Mouse (Mus musculus): ENCODE results near the gene Rnf144a.

Gene Rnf144a

DNA sequence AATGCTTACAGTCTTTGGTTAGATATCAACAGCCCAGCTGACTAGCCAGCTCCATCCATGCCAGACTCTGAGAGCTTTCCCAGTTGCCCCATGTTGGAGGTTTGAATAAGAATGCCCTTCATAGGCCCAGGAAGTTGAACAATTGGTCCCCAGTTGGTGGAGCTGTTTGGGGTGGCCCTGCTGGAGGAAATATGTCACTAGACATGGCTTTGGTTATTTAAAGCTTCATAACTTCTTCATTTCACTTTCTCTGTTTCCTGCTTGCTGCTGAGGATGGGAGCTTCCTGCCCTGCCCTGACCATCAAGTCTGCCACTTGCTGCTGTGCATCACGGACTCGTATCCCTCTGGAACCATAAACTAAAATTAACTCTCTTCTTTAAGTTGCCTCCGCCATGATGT lies 4.6 kb downstream of the Rnf144a start:
- DNase-seq (ENCODE audit: low read depth, low spot score) = no peak

DNA sequence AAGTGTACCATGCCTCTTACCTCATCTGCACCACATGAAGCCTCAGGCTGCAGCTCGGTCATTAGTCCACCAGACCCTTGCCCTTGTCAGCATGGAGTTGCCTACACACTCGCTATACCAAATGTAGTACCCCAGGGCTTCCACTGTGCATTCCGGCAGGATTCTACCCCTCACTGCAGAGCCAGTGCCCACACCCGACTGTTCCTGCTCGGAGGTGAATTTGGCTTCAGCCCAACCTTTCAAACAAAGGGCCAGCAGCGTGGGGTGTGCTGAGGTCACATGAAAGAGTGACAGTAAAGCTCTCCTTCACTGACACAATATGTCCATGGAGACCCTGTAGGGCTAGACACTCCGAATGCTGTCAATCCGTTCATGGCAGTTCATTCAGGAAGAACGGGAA lies 6.3 kb downstream of the Rnf144a start:
- no peak for DNase-seq (ENCODE audit: low read depth, low spot score)

DNA sequence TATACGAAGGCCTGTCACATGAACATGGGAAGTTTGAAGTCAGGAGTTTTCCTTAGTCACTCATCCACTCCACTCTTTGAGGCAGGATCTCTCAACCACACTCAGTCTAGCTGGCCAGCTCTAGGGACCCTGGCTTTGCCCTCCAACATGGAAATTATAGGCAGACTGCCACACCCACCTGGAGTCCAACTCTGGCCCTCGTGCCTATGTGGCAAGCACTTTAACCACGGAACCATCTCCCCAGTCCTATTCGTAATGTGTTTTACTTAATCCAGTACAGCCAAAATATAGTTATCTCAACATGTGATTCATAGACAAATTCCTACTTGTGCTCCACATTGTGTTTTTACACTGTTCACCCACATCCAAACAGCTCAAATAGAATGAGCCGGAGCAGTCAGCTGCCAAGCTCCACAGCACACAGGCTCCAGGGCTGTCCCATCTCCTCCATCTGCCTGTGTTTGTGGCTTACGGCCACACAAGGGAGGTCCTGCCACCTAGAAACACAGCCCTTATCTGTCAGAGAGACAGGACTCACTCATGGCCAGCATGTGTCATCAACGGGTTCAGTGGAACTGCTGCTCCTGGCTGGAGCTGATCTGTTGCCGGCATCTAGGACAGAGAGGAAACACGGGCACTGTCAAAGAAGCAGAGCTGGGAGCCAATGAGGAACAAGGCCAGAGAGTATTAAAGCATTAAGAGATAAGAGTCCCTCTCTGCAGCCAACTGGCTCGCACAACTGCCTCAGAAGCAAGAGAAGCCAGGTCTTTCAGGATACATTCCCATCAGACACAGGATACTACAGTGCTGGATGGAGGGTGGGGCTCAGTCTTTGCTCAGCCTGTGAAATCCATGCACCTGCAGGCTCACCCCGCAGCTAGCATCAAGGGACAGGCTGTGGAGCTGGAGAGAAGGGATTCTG lies 10.0 kb downstream of the Rnf144a start:
- peak; percentile 56 for DNase-seq (ENCODE audit: low read depth, low spot score)

DNA sequence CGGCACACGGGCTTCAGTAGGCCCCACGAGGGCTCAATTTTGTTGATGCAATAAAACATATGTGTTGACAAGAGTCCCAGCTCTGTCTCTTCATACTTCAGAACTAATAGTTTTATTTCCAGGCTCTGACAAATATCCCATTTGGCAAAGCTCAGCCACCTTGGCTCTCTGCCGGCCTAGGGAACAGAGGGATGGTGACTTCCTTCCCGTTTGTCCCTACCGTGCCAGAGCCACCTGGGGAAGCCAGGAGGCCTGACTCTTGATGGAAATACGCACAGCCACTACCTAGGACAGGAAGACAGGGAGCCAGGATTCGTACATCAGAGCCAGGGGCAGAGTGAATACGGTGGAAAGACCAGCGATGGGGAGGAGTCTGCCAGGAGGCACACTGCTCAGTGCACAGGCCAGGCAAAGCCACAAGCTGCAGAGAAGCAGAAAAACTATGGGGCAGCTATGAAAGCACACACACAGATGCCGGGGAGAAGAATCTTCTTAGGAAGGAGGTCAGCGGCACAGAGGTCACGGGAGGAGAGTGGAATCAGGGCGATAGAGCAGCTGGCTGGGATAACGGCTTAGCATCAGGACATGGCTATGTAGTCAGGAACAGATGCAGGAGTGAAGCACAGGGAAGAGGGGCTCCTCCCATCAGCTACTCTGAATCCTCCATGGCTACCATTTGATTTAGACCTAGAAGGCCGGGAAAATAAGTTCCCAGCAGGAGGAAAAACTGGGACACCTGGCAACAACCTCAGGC lies 11.5 kb downstream of the Rnf144a start:
- no peak for DNase-seq (ENCODE audit: low read depth, low spot score)

DNA sequence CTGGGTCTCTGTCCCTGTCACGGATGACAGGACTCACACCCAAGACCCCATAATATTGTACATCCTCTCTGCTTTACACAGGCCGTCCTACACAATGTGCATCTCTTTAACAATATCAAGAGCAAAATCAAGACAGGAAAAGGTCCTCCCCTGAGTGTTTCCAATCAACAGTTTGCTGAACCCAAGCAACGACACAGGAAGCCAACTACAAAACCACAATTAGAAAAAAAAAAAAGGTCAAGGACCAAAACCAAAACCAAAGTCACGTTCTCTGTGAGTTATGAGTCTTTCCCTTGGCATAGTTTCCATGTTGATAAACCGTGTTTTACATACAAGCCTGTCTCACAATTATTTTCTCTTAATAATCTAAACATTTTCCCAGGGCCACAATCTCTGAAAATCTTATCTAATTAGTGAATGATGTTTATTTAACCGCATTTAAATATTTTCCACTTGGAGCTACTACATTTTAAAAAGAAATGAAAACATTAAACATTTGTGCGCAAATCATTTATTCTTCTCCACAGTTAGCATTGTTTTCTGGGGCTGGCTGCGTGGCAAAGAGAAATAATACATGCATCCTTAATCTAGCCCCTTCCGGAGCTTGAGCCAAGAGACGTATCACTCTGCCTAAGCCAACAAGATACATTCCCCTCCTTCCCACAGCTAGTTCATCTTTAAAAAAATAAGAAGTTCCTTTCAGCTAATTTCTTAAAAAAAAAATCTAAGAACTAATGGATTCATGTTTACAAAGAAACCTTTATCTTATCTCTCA lies 13.2 kb downstream of the Rnf144a start:
- DNase-seq (ENCODE audit: low read depth, low spot score) = no peak

DNA sequence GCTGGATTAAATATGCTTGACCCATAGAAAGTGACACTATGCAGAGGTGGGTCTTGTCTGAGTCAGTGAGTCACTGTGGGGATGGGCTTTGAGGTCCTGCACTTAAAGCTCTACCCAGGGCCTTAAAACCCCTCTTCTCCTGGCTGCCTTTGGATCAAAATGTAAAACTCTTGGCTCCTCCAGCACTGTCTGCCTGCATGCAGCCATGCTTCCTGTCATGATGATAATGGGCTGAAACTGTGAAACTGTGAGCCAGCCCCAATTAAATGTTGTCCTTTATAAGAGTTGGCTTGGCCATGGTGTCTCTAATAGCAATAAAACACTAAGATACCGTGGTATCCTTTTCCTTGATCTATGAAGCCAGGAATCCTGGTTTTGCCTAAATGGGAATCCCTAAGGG lies 13.8 kb downstream of the Rnf144a start:
- DNase-seq (ENCODE audit: low read depth, low spot score) = no peak

DNA sequence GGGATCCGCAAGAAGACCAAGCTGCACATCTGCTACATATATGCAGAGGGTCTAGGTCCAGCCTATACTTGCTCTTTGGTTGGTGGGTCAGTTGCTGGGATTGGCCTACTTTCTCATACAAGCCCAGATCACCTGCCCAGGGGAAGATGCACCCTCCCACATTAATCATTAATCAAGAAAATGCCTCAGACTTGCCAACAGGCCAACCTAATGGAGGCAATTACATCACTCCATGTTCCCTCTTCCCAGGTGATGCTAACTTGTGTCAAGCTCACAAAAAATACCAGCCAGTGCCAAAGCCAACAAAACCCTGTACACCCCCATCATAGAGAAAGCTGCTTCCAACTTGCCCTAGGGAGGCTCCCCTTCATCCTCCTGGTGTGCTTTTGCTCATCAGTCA lies 14.3 kb downstream of the Rnf144a start:
- no peak for DNase-seq (ENCODE audit: low read depth, low spot score)

DNA sequence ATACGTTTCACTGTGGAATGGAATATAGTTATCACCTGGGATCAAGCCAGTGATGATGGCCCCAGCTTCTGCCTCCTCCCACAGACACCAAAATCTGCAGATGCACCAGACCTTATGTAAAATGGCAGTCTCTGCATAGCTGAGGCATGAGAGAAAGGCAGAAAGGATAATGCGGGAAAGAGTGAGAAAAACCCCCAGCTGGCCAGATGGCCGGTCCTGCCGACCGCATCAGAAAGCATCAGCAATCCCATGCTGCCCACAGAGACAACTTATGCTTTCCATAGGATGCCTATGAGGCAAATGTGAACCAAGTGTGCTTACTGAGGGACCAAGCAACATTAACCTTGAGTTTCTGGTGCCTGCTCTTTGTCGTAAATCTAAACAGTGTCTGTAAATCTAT lies 15.7 kb downstream of the Rnf144a start:
- peak; percentile 50 for DNase-seq (ENCODE audit: low read depth, low spot score)

DNA sequence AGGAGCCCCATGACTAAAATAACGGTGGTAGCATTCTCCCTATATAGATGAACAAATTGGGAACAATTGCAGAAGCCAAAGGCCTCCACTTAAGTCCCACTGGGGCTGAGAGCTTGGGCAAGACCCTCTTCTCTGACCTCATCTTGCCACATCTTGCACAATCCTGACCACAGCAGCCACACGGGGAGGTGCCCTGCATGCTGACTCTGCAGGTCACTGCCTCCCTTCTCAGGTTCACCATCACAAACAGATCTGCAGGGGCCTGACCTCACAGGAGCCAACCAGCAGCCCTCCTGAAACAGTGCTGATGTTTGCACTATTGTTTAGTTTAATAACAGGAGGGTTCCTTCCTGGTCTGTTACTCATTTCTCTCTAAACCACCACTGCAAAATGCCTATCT lies 16.5 kb downstream of the Rnf144a start:
- DNase-seq (ENCODE audit: low read depth, low spot score) = no peak

DNA sequence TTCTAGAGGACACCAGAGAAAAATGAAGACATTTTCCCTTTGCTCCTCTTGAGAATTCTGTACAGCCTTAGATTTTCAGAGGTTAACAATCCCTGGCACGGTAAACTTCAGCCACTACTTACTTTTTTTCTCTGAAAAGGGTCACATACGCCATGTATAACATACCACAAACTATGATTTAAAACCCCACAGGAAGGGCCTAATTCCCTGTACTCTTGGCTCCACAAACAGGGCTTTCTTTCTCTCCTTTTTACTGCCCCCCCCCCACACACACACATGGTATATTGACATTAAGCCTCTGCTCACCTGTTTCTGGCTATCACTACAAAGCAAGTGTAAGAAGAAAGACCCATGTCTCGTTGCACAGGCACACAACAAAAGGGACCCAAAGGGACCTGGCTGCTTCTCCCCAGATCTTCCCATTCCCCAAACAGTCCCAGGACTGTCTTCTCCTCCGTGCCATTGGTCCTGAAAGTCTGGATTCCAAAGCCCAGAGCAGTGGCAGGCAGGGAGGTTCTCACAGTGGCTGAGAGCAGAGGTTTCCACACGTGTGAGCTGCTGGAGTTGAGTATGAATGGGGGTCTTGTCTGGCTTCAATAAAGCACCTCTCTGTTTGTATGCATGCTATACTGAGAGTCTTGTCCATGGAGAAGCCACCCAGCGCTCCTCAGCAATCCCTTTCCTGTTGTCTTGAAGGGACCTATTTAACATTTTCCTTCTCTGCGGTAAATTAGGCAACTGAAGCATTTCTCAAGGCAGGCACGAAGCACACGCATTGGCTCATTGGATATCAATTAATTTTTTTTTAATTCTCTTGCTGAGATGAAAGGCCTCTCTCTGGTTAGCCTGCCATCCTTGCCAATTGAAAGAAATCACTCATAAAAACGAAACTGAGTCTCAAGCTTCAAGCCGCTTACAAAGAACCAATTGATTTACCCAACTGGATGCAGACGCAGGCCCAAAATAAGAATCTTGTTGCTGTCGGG lies 20.3 kb downstream of the Rnf144a start:
- DNase-seq (ENCODE audit: low read depth, low spot score) = no peak

DNA sequence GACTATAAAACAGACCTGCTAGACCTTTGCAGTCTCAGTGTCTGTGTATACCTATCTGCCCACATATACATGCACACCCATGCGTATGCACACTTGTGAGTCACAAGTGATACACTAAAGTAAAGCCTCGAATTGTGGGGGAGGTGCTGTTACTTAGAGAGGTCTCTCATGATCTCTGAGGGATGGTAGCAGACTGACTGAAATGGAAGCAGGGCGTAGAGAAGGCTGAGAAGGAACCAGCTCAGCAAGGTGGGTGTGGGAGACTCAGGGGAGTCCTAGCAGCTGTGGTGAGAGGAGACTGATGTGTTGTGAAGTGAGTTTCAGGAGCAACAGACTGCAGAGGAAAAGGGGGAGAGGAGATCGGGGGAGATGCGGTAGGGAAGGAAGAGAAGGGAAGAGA lies 21.8 kb downstream of the Rnf144a start:
- no peak for DNase-seq (ENCODE audit: low read depth, low spot score)

DNA sequence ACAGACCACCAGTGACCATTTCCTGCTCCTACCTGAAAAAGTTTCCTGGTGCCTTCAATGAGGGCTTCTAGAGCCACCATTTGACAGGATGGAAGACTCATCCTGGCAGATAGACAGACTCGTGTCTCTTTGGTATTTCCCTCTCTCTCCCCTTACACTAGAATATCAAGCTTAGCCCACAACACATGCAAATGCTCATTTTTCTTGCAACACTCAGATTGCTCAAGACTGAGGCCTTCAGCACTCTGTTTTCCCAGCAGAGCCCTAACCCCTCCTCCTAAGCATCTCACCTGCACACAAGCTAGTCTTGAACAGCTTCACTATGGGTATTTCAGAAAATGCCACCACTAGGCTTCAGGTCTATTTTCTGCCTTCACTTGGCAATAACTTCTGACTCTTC lies 23.9 kb downstream of the Rnf144a start:
- no peak for DNase-seq (ENCODE audit: low read depth, low spot score)

DNA sequence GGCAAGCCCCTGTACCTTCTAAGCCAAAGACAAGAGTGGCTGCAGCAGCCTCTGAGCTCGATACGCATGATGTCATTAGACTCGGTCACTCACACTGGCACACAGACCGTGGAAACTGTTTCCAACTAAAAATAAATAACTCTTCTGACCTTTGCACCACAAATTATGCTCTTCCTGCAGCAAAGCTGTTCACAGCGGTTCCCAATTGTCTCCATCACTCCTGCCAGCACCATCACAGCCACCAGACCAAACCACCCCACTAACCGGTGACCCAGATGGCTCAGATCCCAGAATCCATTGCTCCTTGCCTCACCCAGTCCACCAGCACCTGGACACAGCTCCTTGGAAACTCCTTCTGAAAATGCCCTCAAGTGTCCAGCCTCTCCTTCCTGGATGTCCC lies 27.5 kb downstream of the Rnf144a start:
- no peak for DNase-seq (ENCODE audit: low read depth, low spot score)

DNA sequence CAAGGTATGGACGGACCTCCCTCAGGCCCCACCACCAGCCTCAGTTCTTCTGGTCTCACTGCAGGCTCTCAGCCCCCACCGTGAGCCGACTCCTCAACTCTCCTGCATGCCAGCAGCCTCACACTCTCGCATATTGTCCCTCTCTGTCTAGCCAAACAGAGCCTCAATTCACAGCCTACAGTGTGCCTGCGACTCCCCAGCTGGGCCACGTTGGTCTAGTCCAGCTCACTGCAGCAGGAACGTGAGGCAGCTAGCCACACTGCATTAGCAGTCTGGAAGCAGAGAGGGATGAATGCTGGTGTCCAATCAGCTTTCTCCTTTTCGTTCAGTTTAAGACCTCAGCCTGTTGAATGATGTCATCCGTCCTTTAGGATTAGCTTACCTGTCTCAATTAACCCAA lies 28.1 kb downstream of the Rnf144a start:
- DNase-seq (ENCODE audit: low read depth, low spot score) = no peak

DNA sequence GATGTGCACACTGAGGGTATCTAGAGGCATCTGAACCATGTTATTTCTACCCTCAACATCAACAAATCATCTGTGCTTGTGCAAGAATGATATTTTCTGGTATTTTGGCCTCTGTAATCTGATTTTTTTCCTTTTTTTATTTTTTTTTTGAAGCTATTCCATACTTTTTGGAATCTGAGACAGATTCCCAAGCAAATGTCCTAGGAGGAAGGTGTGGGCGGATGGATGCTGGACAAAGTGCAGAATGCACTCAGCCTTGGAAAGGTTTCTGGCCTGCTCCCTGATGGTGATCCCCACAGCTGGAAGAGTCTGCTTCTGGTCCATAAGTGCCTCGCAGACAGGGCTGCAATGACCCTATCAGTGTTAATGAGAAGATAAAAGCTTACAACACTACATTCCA lies 28.9 kb downstream of the Rnf144a start:
- no peak for DNase-seq (ENCODE audit: low read depth, low spot score)

DNA sequence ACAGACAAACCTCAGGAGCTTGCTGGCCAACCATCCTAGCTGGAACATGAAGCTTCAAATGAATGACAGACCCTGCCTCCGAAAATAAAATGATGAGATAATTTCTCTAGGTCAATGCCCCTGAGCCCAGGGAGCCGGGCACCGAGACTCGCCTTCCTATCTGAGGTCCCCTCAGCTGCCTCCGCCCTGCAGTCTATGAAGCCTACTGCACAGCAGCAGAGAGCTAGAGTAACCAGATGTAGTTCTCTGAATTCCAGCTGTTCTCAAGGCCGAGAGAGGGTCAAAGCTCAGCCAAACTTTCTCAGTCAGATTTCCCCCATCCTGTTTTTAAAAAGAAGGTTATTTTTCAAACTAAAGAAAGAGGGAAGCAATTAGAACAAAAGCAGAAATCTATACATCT lies 29.3 kb downstream of the Rnf144a start:
- DNase-seq (ENCODE audit: low read depth, low spot score) = no peak

DNA sequence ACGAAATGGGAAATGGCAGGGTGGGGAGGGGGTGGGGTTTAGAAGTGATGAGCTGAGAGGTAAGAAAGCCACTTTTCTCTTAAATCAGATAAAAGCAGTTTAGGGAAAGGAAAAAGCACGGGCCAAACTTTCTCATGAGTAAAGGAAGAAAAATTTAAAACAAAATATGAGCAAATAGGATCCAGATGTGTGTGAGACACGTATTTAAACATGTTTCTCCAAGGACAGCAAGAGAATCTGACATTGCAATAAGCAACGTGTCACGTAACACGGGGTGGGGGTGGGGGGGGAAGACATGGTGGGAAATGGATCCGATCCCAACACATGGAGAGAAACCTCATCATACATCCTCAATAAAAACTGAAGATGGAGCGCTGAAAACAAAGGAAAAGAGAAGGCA lies 33.3 kb downstream of the Rnf144a start:
- no peak for DNase-seq (ENCODE audit: low read depth, low spot score)

DNA sequence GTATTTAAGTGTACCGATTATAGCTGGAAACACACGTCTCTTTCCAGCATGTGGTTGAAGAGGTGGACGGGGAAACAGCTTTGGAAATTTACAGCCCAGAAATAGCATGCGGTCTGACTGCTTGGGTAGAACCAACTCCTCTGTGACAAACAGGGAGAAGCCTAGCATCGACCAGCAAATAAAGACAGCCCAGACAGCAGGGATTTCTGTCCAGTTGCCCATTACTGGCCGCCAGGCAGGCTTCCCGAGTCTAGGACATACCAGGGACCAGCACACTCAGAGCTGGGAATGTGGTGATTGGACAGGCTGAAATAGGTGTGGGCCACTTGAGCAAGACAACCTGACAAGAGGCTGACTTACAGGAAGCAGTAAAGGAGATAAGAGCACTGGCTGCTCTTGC lies 35.3 kb downstream of the Rnf144a start:
- DNase-seq (ENCODE audit: low read depth, low spot score) = peak; percentile 88

DNA sequence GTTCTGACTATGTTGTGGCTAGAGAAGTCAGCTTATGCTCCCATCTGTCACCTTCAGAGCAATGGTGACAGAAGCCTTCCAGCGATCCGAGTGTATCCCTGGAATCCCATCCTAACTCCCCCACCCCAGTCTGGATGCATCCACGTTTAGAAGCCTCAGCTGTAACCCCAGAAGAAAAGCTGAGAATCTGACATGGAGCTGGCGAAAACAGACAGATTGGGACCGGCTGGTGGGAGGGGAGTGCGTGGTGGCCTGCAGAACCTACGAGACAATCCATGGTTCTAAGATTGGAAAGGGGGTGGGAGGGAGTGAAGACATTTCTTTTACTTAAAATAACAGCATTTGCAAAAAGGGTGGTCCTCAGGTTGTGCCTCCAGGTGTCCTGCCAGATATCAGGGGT lies 37.4 kb downstream of the Rnf144a start:
- DNase-seq (ENCODE audit: low read depth, low spot score) = peak; percentile 93

DNA sequence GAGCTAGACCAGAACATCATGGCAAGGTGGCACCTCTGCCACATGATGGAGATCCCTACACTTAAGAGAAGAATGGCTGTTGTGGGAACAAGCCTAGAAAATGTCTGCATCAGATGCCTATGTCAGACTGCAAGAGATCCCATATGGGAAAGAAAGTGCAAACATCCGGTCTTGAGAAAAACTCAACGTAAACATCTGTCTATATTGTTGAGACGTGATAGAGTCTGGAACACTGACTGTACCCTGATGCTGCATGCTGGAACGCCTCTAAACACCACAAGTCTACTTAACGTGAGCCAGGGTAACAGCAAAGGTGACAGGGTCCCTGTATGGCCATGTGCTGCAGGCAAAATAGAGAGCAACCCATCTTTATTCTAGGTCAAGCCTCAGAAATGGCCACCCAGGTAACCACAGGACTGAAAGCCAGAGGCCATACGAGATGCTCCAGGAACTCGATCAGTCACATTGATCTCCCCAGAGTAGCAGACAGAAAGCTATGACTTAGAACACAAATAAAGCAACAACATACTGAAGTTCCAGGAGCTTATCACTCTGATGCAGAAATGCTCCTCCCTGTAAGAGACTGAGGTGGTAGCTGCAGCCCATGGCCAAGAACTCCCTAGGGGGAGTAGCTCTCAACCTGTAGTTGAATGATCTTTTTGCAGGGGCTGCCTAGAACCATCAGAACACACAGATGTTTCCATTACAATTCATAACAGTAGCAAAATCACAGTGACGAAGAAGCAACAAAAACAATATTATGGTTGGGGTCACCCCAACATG lies 38.3 kb downstream of the Rnf144a start:
- no peak for DNase-seq (ENCODE audit: low read depth, low spot score)

Data from telencephalon, adult 2 months (tissue).